ENCODE assay signal across 37 mouse cellular contexts in genomic region chr7:127076188-127076587, GRCm38 (mm10). TPM values are rescaled to one million over a fixed set of nuclear protein-coding genes. Genes with fewer than 3 reads are reported as not detected.
DNase-seq lines count a peak whose midpoint lies in the region; ATAC-seq and TF ChIP-seq lines count a peak whose summit lies in the region.
"Had no signal": no experiment of that assay in that cellular context is flagged by ENCODE, and none has a peak within 500 bp of the region (broad histone marks: within the 10 kb centered on the region; RNA-seq: fewer than 3 reads in every experiment).

No protein-coding gene starts in this region.

- 54% methylated on average over 5 of the region's 5 CpGs for WGBS in kidney, adult 2 months
- 73% methylated on average over 5 of the region's 5 CpGs for WGBS in kidney, postnatal 0 days
- 93% methylated on average over 5 of the region's 5 CpGs for WGBS in neural tube, embryonic 15.5 days

- peak; percentile 84 for ATAC-seq in kidney, postnatal 0 days (replicated peaks; ENCODE audit: low FRiP score, low read depth)
- no peak for ATAC-seq in neural tube, embryonic 15.5 days (ENCODE audit: low FRiP score)
- ATAC-seq: hindbrain, postnatal 0 days; intestine, embryonic 15.5 days; lung, postnatal 0 days had no signal

- no peaks in the 10 kb centered on the region for H3K36me3 ChIP-seq in kidney, adult 2 months (ENCODE audit: control insufficient read depth, insufficient read depth, low read length)
- H3K36me3 ChIP-seq in kidney, postnatal 0 days (ENCODE audit: insufficient read depth, low read length) = no peaks in the 10 kb centered on the region
- no peaks in the 10 kb centered on the region for H3K36me3 ChIP-seq in neural tube, embryonic 15.5 days
- H3K36me3 ChIP-seq: embryonic facial prominence, embryonic 15.5 days; forebrain, embryonic 12.5 days; G1E; hindbrain, embryonic 12.5 days; intestine, embryonic 15.5 days; liver, embryonic 13.5 days; midbrain, embryonic 12.5 days; neural tube, embryonic 13.5 days; stomach, embryonic 15.5 days had no signal

- no peaks in the 10 kb centered on the region for H3K27me3 ChIP-seq in kidney, adult 2 months (replicated peaks; ENCODE audit: control insufficient read depth, insufficient read depth, low read length)
- H3K27me3 ChIP-seq in kidney, postnatal 0 days (ENCODE audit: insufficient read depth, low read length) = no peaks in the 10 kb centered on the region
- H3K27me3 ChIP-seq in neural tube, embryonic 15.5 days (replicated peaks) = no peaks in the 10 kb centered on the region
- H3K27me3 ChIP-seq: embryonic facial prominence, embryonic 15.5 days; forebrain, embryonic 12.5 days; hindbrain, embryonic 12.5 days; intestine, embryonic 15.5 days; liver, embryonic 13.5 days; midbrain, embryonic 12.5 days; neural tube, embryonic 13.5 days; stomach, embryonic 15.5 days had no signal

- H3K9ac ChIP-seq in kidney, postnatal 0 days (ENCODE audit: low read depth, low read length) = no peak overlapping the region
- no peak overlapping the region for H3K9ac ChIP-seq in neural tube, embryonic 15.5 days (replicated peaks)
- H3K9ac ChIP-seq: embryonic facial prominence, embryonic 15.5 days; forebrain, embryonic 12.5 days; hindbrain, embryonic 12.5 days; intestine, embryonic 15.5 days; liver, embryonic 13.5 days; midbrain, embryonic 12.5 days; neural tube, embryonic 13.5 days; stomach, embryonic 15.5 days had no signal

- peaks cover 13% of the 10 kb centered on the region for H3K4me1 ChIP-seq in kidney, adult 2 months (ENCODE audit: control insufficient read depth, insufficient read depth, low read length)
- 0 out of 2 replicates have a peak, but pooled peaks cover 11% of the 10 kb centered on the region for H3K4me1 ChIP-seq in kidney, postnatal 0 days (replicated peaks; ENCODE audit: insufficient read depth, low read length)
- H3K4me1 ChIP-seq in neural tube, embryonic 15.5 days = no peaks in the 10 kb centered on the region
- H3K4me1 ChIP-seq: embryonic facial prominence, embryonic 15.5 days; forebrain, embryonic 12.5 days; hindbrain, embryonic 12.5 days; liver, embryonic 13.5 days; midbrain, embryonic 12.5 days; neural tube, embryonic 13.5 days; stomach, embryonic 15.5 days had no signal

- peak; percentile 68 for DNase-seq in NIH3T3 (ENCODE audit: low read depth)
- peak; percentile 79 for DNase-seq in kidney, adult 2 months
- peak; percentile 25 for DNase-seq in kidney, postnatal 0 days (ENCODE audit: low spot score)
- DNase-seq in kidney, postnatal 4 days = peak; percentile 21 to 56
- no peak for DNase-seq in frontal cortex, postnatal 36 days (ENCODE audit: low spot score in 2 of 2)
- DNase-seq in left cerebral cortex, postnatal 36 days (ENCODE audit: low spot score in 2 of 2) = no peak
- DNase-seq: adrenal gland, postnatal 25 days; cerebellum, adult 11-12 months; cerebellum, postnatal 10 days; gastrocnemius, postnatal 36 days; heart, adult 18-20 months; heart, postnatal 36 days; left cerebral cortex, postnatal 4 days; liver, embryonic 13.5 days; lung, adult 18-20 months; lung, postnatal 4 days; retina, postnatal 1 day; right cerebral cortex, postnatal 14 days had no signal

- no peak overlapping the region for H3K4me2 ChIP-seq in kidney, postnatal 0 days (ENCODE audit: low read length)
- H3K4me2 ChIP-seq in neural tube, embryonic 15.5 days = no peak overlapping the region
- H3K4me2 ChIP-seq: embryonic facial prominence, embryonic 15.5 days; forebrain, embryonic 12.5 days; heart, embryonic 11.5 days; hindbrain, embryonic 12.5 days; intestine, embryonic 15.5 days; liver, embryonic 13.5 days; midbrain, embryonic 12.5 days; neural tube, embryonic 13.5 days; stomach, embryonic 15.5 days had no signal

- peak overlapping the region; percentile 53; the same call in 1 of the 2 replicates for H3K27ac ChIP-seq in kidney, adult 2 months (ENCODE audit: insufficient read depth, low read depth, low read length)
- no peak overlapping the region for H3K27ac ChIP-seq in kidney, postnatal 0 days
- no peak overlapping the region for H3K27ac ChIP-seq in neural tube, embryonic 15.5 days (replicated peaks)
- H3K27ac ChIP-seq: embryonic facial prominence, embryonic 15.5 days; forebrain, embryonic 12.5 days; hindbrain, embryonic 12.5 days; hindbrain, postnatal 0 days; intestine, embryonic 15.5 days; left cerebral cortex, adult 2 months; liver, embryonic 13.5 days; midbrain, embryonic 12.5 days; neural tube, embryonic 13.5 days; stomach, embryonic 15.5 days had no signal

- H3K4me3 ChIP-seq in kidney, adult 2 months (ENCODE audit: insufficient read depth, low read depth, low read length) = no peak overlapping the region
- H3K4me3 ChIP-seq in kidney, postnatal 0 days (replicated peaks; ENCODE audit: low read depth, low read length) = no peak overlapping the region
- no peak overlapping the region for H3K4me3 ChIP-seq in neural tube, embryonic 15.5 days (replicated peaks)
- H3K4me3 ChIP-seq: embryonic facial prominence, embryonic 15.5 days; forebrain, embryonic 12.5 days; hindbrain, embryonic 12.5 days; intestine, embryonic 15.5 days; left cerebral cortex, adult 2 months; liver, embryonic 13.5 days; megakaryocyte, embryonic 14.5 days; midbrain, embryonic 12.5 days; neural tube, embryonic 13.5 days; stomach, embryonic 15.5 days had no signal

- no peak for TF ChIP-seq CTCF in kidney, adult 2 months (conservative IDR thresholded peaks at IDR 0.05; ENCODE audit: insufficient read depth, insufficient read length, low read depth, low read length)
- no peak for TF ChIP-seq CTCF in kidney, postnatal 0 days (IDR thresholded peaks at IDR 0.05; ENCODE audit: low read depth)

- no peaks in the 10 kb centered on the region for H3K9me3 ChIP-seq in kidney, postnatal 0 days (replicated peaks; ENCODE audit: low read length)
- H3K9me3 ChIP-seq in neural tube, embryonic 15.5 days (replicated peaks) = no peaks in the 10 kb centered on the region
- H3K9me3 ChIP-seq: embryonic facial prominence, embryonic 15.5 days; forebrain, embryonic 12.5 days; hindbrain, embryonic 12.5 days; intestine, embryonic 15.5 days; midbrain, embryonic 12.5 days; neural tube, embryonic 13.5 days; stomach, embryonic 15.5 days had no signal

- intact Hi-C loops in left cerebral cortex, postnatal 36 days (cut with DNase I) = no loop called here

- no peak for TF ChIP-seq POLR2A in kidney, adult 2 months (IDR thresholded peaks at IDR 0.05; ENCODE audit: low read depth, low read length)

RNA-seq across cellular contexts. Expression of gene Zg16, which starts 10.9 kb away (rescaled TPM):
- not detected in 2 replicates for polyA plus RNA-seq in kidney, adult 2 months (2012; rRNA removed)
- polyA plus RNA-seq in kidney, postnatal 0 days (2015; fragmentation: Nextera tagmentation; extraction: Ambion mirVana) = not detected in 2 replicates
- polyA plus RNA-seq in neural tube, embryonic 15.5 days (2015; fragmentation: Nextera tagmentation; extraction: Ambion mirVana) = not detected in 2 replicates
- not detected for total RNA-seq in left cerebral cortex, postnatal 36 days (2021)
- total RNA-seq: adrenal gland, adult 18-20 months; adrenal gland, postnatal 25 days; gastrocnemius, adult 18-20 months; gastrocnemius, postnatal 36 days; heart, adult 18-20 months; heart, postnatal 36 days; hindbrain, postnatal 0 days; layer of hippocampus, adult 18-20 months; layer of hippocampus, postnatal 10 days; left cerebral cortex, adult 2 months; left cerebral cortex, postnatal 4 days had no signal
- polyA plus RNA-seq: embryonic facial prominence, embryonic 15.5 days; forebrain, embryonic 12.5 days; G1E; heart, embryonic 11.5 days; hindbrain, embryonic 12.5 days; hindbrain, postnatal 0 days; limb, embryonic 14.5 days; liver, embryonic 13.5 days; midbrain, embryonic 12.5 days; neural tube, embryonic 13.5 days had no signal

RNA-seq across cellular contexts. Expression of gene AI467606, which starts 15.0 kb away (rescaled TPM):
- polyA plus RNA-seq in kidney, adult 2 months (2012; rRNA removed) = 4.2 and 7.7 TPM in 2 replicates
- polyA plus RNA-seq in kidney, postnatal 0 days (2015; fragmentation: Nextera tagmentation; extraction: Ambion mirVana) = 4.0 and 4.3 TPM in 2 replicates
- polyA plus RNA-seq in neural tube, embryonic 15.5 days (2015; fragmentation: Nextera tagmentation; extraction: Ambion mirVana) = 2.4 and 8.6 TPM in 2 replicates
- total RNA-seq in left cerebral cortex, postnatal 36 days (2021) = 1 to 10 TPM; 1.1 to 1.3 TPM

RNA-seq across cellular contexts. Expression of gene Kif22, which starts 33.9 kb away (rescaled TPM):
- polyA plus RNA-seq in kidney, adult 2 months (2012; rRNA removed) = 0.67 and 0.73 TPM in 2 replicates
- polyA plus RNA-seq in kidney, postnatal 0 days (2015; fragmentation: Nextera tagmentation; extraction: Ambion mirVana) = 51.7 and 57.2 TPM in 2 replicates
- polyA plus RNA-seq in neural tube, embryonic 15.5 days (2015; fragmentation: Nextera tagmentation; extraction: Ambion mirVana) = 20.0 and 40.9 TPM in 2 replicates
- total RNA-seq in left cerebral cortex, postnatal 36 days (2021) = 1 to 10 TPM; 5.3 to 8.2 TPM

RNA-seq across cellular contexts. Expression of gene Qprt, which starts 45.8 kb away (rescaled TPM):
- 127 and 137 TPM in 2 replicates for polyA plus RNA-seq in kidney, adult 2 months (2012; rRNA removed)
- polyA plus RNA-seq in kidney, postnatal 0 days (2015; fragmentation: Nextera tagmentation; extraction: Ambion mirVana) = 37.4 and 43.7 TPM in 2 replicates
- polyA plus RNA-seq in neural tube, embryonic 15.5 days (2015; fragmentation: Nextera tagmentation; extraction: Ambion mirVana) = 0.75 and 1.1 TPM in 2 replicates
- under 1 TPM in 1 of 2 experiments, not detected in 1; 0.63 TPM for total RNA-seq in left cerebral cortex, postnatal 36 days (2021)
- total RNA-seq: heart, postnatal 36 days had no signal

RNA-seq across cellular contexts. Expression of gene Maz, which starts 49.4 kb away (rescaled TPM):
- 97.9 and 115 TPM in 2 replicates for polyA plus RNA-seq in kidney, adult 2 months (2012; rRNA removed)
- polyA plus RNA-seq in kidney, postnatal 0 days (2015; fragmentation: Nextera tagmentation; extraction: Ambion mirVana) = 50.3 and 58.7 TPM in 2 replicates
- 78.1 and 82.6 TPM in 2 replicates for polyA plus RNA-seq in neural tube, embryonic 15.5 days (2015; fragmentation: Nextera tagmentation; extraction: Ambion mirVana)
- 100 to 1,000 TPM; 227 to 234 TPM for total RNA-seq in left cerebral cortex, postnatal 36 days (2021)

Comparison
In these comparisons a context has a peak if more than half of its experiments do, and no peak if none do; other contexts are left out.
1. RNA of gene Kif22, which starts 33.9 kb away (polyA plus RNA-seq): 51.7 to 57.2 TPM in kidney, postnatal 0 days and 20.0 to 40.9 TPM in neural tube, embryonic 15.5 days; 0.67 to 0.73 TPM in kidney, adult 2 months; every median in the first group is over 10 times any median in the second.
2. DNase-seq: peak in NIH3T3 (single experiment), kidney, adult 2 months (single experiment), kidney, postnatal 0 days (single experiment) and kidney, postnatal 4 days (2 of 2); none in frontal cortex, postnatal 36 days (0 of 2) and left cerebral cortex, postnatal 36 days (0 of 2).